Mouse (Mus musculus) kidney, adult 2 months (tissue): ENCODE results near the gene Sh2b3. TPM values are rescaled to one million over a fixed set of nuclear protein-coding genes. Genes with fewer than 3 reads are reported as not detected.
A peak's percentile ranks its signal among the peaks of the same experiment; 100 is the strongest.

ENCODE experiments used
- DNase-seq: peaks from one replicate; pipeline ENCODE4 v3.0.0; 2021
- H3K27ac ChIP-seq: fragments of 200-500 bp; 2 replicates; pipeline ENCODE4 v1.5.1; 2012; ENCODE audit warnings: low read depth, low read length, control low read depth, inconsistent platforms; ENCODE audit not compliant: insufficient read depth
- H3K27me3 ChIP-seq: fragments of 200-500 bp; replicated peaks from 2 replicates; pipeline ENCODE4 v1.6.1; 2012; ENCODE audit warnings: mild to moderate bottlenecking, moderate library complexity, low read length, inconsistent platforms; ENCODE audit not compliant: control insufficient read depth, insufficient read depth
- H3K36me3 ChIP-seq: fragments of 200-500 bp; 2 replicates; pipeline ENCODE4 v1.6.1; 2012; ENCODE audit warnings: mild to moderate bottlenecking, moderate library complexity, low read length, inconsistent platforms; ENCODE audit not compliant: control insufficient read depth, insufficient read depth
- H3K4me1 ChIP-seq: fragments of 200-500 bp; 2 replicates; pipeline ENCODE4 v1.6.1; 2011; ENCODE audit warnings: low read length; ENCODE audit not compliant: control insufficient read depth, insufficient read depth
- H3K4me3 ChIP-seq: fragments of 200-500 bp; 2 replicates; pipeline ENCODE4 v1.5.1; 2011; ENCODE audit warnings: mild to moderate bottlenecking, low read depth, low read length, control low read depth; ENCODE audit not compliant: insufficient read depth
- CTCF ChIP-seq: fragments of 200-500 bp; conservative IDR thresholded peaks from 2 replicates; pipeline ENCODE4 v1.5.1; 2011; ENCODE audit warnings: low read depth, mild to moderate bottlenecking, control low read depth, low read length, moderate library complexity, mixed read lengths; ENCODE audit not compliant: insufficient read depth, insufficient read length
- POLR2A ChIP-seq: fragments of 200-500 bp; IDR thresholded peaks from one replicate; pipeline ENCODE4 v1.6.1; 2011; ENCODE audit warnings: low read depth, low read length, control low read depth
- WGBS: fragments of 180-500 bp; shearing (Covaris S2); methylation state at CpG from one replicate; pipeline ENCODE4 v1.1.7; 2018; 5-methylcytosine and 5-hydroxymethylcytosine counted together
- polyA plus RNA-seq: library from polyadenylated mRNA; depleted of rRNA; stranded (reverse); fragments of >200 nt; gene quantifications from 2 replicates; pipeline ENCODE4 v1.2.3, GENCODE M21; 2012

Gene Sh2b3
- polyA plus RNA-seq, 1 experiment: 19.7 TPM

DNA sequence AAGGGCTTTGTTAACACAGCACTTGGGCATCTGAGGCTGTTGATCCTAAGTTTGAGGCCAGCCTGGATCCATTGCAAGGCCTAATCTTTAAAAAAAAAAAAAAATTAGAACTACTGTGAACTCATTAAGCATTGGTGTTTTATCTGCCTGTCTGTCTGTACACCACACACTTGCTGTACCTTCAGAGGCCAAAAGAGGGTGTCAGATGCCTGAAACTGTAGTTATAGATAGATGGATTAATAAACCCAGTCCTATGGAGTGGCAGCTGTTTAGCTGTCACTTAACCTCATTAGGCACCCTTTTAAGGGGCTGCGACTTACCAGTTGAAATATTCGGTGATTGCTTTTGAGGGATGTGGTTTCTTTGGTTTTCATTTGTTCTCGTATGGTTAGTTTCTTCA lies 41.6 kb downstream of the Sh2b3 start:
- DNase-seq: no peak
- WGBS: 87% methylated on average over 3 of the region's 3 CpGs
- Histone ChIP-seq H3K4me1 (no peaks in the 10 kb centered on the region), H3K27me3 (no peaks in the 10 kb centered on the region), H3K27ac (no peak overlapping the region), H3K4me3 (no peak overlapping the region), H3K36me3 (peaks cover 3% of the 10 kb centered on the region)
- TF ChIP-seq CTCF (no peak), POLR2A (no peak)

DNA sequence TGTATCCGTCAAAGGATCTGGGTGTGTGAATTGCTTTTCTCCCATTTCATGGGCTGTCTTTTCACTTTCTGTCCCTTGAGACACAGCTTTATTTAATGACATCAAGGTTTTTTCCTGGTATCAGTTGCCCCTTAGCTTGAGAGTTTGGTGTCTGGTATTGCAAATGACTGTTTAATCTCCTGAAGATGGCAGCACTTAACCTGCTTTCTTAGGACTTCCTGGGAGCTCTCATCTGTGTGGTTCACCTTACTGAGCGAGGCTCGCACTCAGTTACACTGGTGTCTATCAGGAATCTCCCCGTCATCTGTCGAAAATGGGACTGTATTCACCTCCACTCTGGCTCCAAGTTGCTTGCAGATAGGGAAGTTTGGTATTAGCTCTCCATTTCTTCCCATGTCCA lies 46.4 kb downstream of the Sh2b3 start:
- WGBS: 88% methylated on average over 5 of the region's 5 CpGs
- H3K4me1 ChIP-seq: no peaks in the 10 kb centered on the region
- no peak for TF ChIP-seq POLR2A
- TF ChIP-seq CTCF: no peak
- H3K27me3 ChIP-seq: no peaks in the 10 kb centered on the region
- no peak for DNase-seq
- H3K36me3 ChIP-seq: peaks cover 9% of the 10 kb centered on the region
- no peak overlapping the region for H3K4me3 ChIP-seq
- H3K27ac ChIP-seq: no peak overlapping the region

DNA sequence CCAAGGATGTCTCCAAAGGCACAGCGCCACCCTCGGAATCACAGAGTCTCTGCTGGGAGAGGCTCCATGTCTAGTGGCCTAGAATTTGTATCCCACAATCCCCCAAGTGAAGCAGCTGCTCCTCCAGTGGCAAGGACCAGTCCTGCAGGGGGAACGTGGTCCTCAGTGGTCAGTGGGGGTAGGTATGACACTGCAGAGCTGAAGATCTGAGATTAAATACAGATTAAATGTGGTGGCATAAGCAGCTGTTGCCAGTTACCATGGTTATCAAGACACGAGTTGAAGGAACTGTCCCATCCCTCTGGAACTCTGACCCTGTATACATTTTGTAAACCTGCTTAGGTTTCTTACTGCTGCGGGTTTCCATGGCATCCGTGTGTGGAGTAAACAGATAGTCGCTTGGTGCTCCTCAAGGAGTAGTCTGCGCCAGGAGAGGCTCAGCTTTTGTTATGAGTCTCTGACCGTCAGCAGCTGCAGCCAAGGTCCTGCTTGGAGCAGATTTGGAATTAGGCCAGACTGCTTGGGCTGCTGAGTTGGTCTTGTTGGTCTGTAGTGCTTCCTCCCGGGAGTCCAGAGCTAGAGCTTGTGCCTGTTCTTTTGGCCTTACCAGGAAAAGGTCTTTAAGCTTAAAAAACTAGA lies 53.5 kb downstream of the Sh2b3 start:
- no peak overlapping the region for H3K27ac ChIP-seq
- no peaks in the 10 kb centered on the region for H3K27me3 ChIP-seq
- peaks cover 7% of the 10 kb centered on the region for H3K36me3 ChIP-seq
- 55% methylated on average over 10 of the region's 10 CpGs for WGBS
- H3K4me3 ChIP-seq: no peak overlapping the region
- TF ChIP-seq POLR2A (no peak), CTCF (no peak)
- peak; percentile 59 for DNase-seq
- no peaks in the 10 kb centered on the region; the same call in 1 of the 2 replicates for H3K4me1 ChIP-seq

DNA sequence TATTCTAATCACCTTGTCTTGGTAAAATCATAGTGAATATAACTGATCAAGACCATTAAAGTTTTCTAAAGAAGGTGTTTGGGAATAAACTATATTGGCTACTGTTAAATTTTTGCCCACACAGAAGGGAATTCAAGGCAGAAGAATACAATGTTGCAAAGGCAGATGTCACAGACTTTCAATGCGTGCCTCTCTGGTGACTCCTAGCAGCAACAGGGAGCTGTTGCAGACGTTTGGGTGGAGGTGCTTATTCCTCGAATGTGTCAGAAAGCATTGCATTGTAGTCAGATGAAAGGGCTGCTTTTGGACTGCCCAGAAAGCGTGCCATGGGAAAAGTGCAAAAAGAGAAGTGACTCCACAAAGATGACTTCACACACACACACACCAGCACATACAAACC lies 55.0 kb downstream of the Sh2b3 start:
- Histone ChIP-seq H3K36me3 (peaks cover 10% of the 10 kb centered on the region), H3K27me3 (no peaks in the 10 kb centered on the region), H3K27ac (no peak overlapping the region), H3K4me3 (no peak overlapping the region), H3K4me1 (no peaks in the 10 kb centered on the region; the same call in 1 of the 2 replicates)
- WGBS: 45% methylated on average over 4 of the region's 4 CpGs
- TF ChIP-seq CTCF (peak; percentile 31; the same call in 1 of the 2 replicates), POLR2A (no peak)
- no peak for DNase-seq

DNA sequence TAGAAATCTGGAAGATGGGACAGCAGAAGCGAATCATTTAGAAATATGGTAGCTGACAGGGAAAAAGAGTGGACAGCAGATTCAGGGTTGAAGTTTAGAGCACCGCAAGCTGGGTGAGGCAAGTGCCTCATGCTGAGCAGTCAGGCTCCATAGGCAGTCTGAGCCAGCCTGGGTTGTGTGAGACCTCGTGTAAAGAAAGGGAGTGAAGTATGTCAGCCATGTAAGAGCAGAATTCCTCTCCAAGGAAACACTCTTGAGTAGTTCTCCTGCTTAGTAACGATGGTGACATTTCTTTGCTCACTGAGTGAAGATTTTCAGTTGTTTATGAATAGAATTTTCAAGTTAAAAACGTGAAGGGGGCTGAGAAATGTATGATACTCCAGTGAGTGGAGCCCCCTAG lies 57.3 kb downstream of the Sh2b3 start:
- WGBS: 74% methylated on average over 5 of the region's 5 CpGs
- H3K36me3 ChIP-seq: peaks cover 8% of the 10 kb centered on the region
- no peak overlapping the region for H3K4me3 ChIP-seq

DNA sequence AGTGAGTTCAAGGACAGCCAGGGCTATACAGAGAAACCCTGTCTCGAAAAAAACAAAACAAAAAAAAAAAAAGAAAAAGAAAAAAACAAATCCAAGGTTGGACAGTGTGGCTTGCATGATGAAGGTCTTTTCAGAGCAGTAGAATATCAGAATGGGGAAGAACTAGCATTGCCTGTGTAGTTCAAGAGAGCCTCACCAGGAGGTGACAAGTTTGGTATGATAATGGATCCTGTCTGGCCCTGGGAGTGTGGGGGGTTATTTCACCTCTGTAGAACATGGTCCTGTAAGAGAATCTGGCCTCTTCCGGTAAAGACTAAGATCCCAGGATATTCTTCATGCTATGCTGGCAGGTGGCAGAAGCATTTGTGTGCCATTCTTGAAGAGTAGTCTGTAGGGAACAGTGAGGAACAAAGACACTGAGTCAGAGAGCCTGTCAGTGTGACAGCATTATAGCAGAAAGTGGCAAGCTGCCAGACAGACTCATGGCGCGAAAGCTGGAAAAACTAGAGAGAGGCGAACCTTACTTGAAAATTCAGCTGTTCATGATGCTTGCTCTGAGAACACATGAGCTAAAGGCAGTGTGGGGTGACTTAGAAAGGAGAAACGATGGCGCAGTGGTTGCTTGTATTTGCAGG lies 58.8 kb downstream of the Sh2b3 start:
- H3K36me3 ChIP-seq: peaks cover 8% of the 10 kb centered on the region
- DNase-seq: no peak
- 74% methylated on average over 7 of the region's 7 CpGs for WGBS
- no peaks in the 10 kb centered on the region; the same call in 1 of the 2 replicates for H3K4me1 ChIP-seq
- TF ChIP-seq POLR2A (no peak), CTCF (no peak)
- no peaks in the 10 kb centered on the region for H3K27me3 ChIP-seq
- H3K27ac ChIP-seq: no peak overlapping the region
- no peak overlapping the region for H3K4me3 ChIP-seq

More for the DNA sequence above, 57.3 kb downstream of the Sh2b3 start:
- no peaks in the 10 kb centered on the region for H3K27me3 ChIP-seq
- TF ChIP-seq CTCF (no peak), POLR2A (no peak)
- no peak for DNase-seq
- H3K27ac ChIP-seq: no peak overlapping the region
- no peaks in the 10 kb centered on the region; the same call in 1 of the 2 replicates for H3K4me1 ChIP-seq

DNA sequence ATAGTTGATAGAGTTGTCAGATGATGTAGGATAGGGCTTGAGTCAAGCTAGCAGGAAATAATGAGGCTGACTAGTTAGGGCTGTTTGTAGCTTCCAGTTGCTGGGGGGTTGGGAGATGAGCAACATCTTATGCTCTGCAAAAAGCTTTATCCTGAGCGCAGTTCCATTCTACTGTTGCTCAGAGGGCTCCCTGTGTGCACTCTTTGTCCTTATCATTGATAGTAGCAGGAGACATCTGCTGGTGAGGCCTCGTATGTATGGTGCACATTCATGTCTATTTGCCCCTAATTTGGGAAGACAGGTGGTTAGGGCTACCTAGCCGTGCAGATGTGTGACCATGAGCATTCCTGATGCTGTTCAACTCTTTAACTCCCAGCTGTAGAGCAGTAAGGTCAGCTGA lies 65.8 kb downstream of the Sh2b3 start:
- no peak for TF ChIP-seq POLR2A
- no peak for TF ChIP-seq CTCF
- WGBS: 92% methylated on average over 3 of the region's 3 CpGs
- Histone ChIP-seq H3K27me3 (no peaks in the 10 kb centered on the region), H3K36me3 (no peaks in the 10 kb centered on the region; the same call in none of the 2 replicates), H3K4me1 (no peaks in the 10 kb centered on the region), H3K27ac (no peak overlapping the region), H3K4me3 (no peak overlapping the region)
- DNase-seq: no peak
